ENCODE assay signal across 14 mouse cellular contexts in genomic region chr2:70809921-70810320, GRCm38 (mm10).
"Had no signal": no experiment of that assay in that cellular context is flagged by ENCODE, and none has a peak within 500 bp of the region (broad histone marks: within the 10 kb centered on the region; RNA-seq: fewer than 3 reads in every experiment).

No protein-coding gene starts in this region.

- H3K27ac ChIP-seq: intestine, embryonic 15.5 days; kidney, embryonic 15.5 days; limb, embryonic 15.5 days; liver, embryonic 12.5 days; lung, embryonic 15.5 days; macrophage; midbrain, embryonic 12.5 days; stomach, postnatal 0 days had no signal

- H3K4me2 ChIP-seq: intestine, embryonic 15.5 days; kidney, embryonic 15.5 days; limb, embryonic 15.5 days; liver, embryonic 12.5 days; lung, embryonic 15.5 days; midbrain, embryonic 12.5 days had no signal

- H3K9ac ChIP-seq: intestine, embryonic 15.5 days; kidney, embryonic 15.5 days; limb, embryonic 15.5 days; liver, embryonic 12.5 days; lung, embryonic 15.5 days; midbrain, embryonic 12.5 days had no signal

- H3K36me3 ChIP-seq: intestine, embryonic 15.5 days; limb, embryonic 15.5 days; lung, embryonic 15.5 days had no signal

- H3K9me3 ChIP-seq: intestine, embryonic 15.5 days; kidney, embryonic 15.5 days; limb, embryonic 15.5 days; liver, embryonic 12.5 days; lung, embryonic 15.5 days; midbrain, embryonic 12.5 days had no signal

- H3K27me3 ChIP-seq: intestine, embryonic 15.5 days; kidney, embryonic 15.5 days; limb, embryonic 15.5 days; liver, embryonic 12.5 days; lung, embryonic 15.5 days; megakaryocyte, embryonic 14.5 days; midbrain, embryonic 12.5 days had no signal

- H3K4me3 ChIP-seq: intestine, embryonic 15.5 days; kidney, embryonic 15.5 days; limb, embryonic 15.5 days; liver, embryonic 12.5 days; lung, embryonic 15.5 days; megakaryocyte, embryonic 14.5 days; midbrain, embryonic 12.5 days had no signal

- ATAC-seq: intestine, embryonic 15.5 days; liver, embryonic 12.5 days; midbrain, embryonic 16.5 days had no signal

- DNase-seq: kidney, adult 2 months; kidney, postnatal 14 days; layer of hippocampus, postnatal 36 days; lung, postnatal 14 days had no signal
